Mouse (Mus musculus): Measurements from ENCODE around the gene Cdkl2. TPM values are rescaled to one million over a fixed set of nuclear protein-coding genes. Genes with fewer than 3 reads are reported as not detected.

Cdkl2 gene
- total and polyA plus RNA-seq, 2 experiments from 2014 or later, result 17.1 to 29.2 TPM

- H3K4me1 ChIP-seq (ENCODE audit: insufficient read depth, low read length), result no peaks in the 10 kb centered on the region
- no peak for DNase-seq (ENCODE audit: low spot score)
- no peak overlapping the region for H3K9ac ChIP-seq (replicated peaks; ENCODE audit: low read length)
- 0 out of 2 replicates have a peak, but pooled peaks cover 2% of the 10 kb centered on the region for H3K9me3 ChIP-seq (ENCODE audit: low read length)
- H3K4me3 ChIP-seq (ENCODE audit: low read length), result no peak overlapping the region
- H3K27me3 ChIP-seq (ENCODE audit: insufficient read depth, low read length), result no peaks in the 10 kb centered on the region
- no peaks in the 10 kb centered on the region for H3K36me3 ChIP-seq (ENCODE audit: insufficient read depth, low read length)
- WGBS, result 74% methylated on average over 2 of the region's 2 CpGs
- ATAC-seq, result no peak
- no peak overlapping the region for H3K27ac ChIP-seq
- TF ChIP-seq CTCF (IDR thresholded peaks at IDR 0.05; ENCODE audit: low read depth), result no peak
- H3K4me2 ChIP-seq (ENCODE audit: low read depth, low read length), result no peak overlapping the region
These were observed 42.9 kb downstream of the Cdkl2 start for GRCm38 (mm10) chr5:92000770-92001169.

GRCm38 (mm10) chr5:91994546-91994945 lies 49.1 kb downstream of the Cdkl2 start:
- H3K9ac ChIP-seq (replicated peaks; ENCODE audit: low read length), result no peak overlapping the region
- H3K27me3 ChIP-seq (ENCODE audit: insufficient read depth, low read length), result no peaks in the 10 kb centered on the region
- no peak for ATAC-seq
- H3K4me2 ChIP-seq (ENCODE audit: low read depth, low read length), result no peak overlapping the region
- no peaks in the 10 kb centered on the region for H3K36me3 ChIP-seq (ENCODE audit: insufficient read depth, low read length)
- no peaks in the 10 kb centered on the region for H3K4me1 ChIP-seq (ENCODE audit: insufficient read depth, low read length)
- TF ChIP-seq CTCF (IDR thresholded peaks at IDR 0.05; ENCODE audit: low read depth), result no peak
- no peak overlapping the region for H3K27ac ChIP-seq
- 0 out of 2 replicates have a peak, but pooled peaks cover 2% of the 10 kb centered on the region for H3K9me3 ChIP-seq (ENCODE audit: low read length)
- no peak for DNase-seq (ENCODE audit: low spot score)
- 63% methylated on average over 13 of the region's 13 CpGs for WGBS
- no peak overlapping the region for H3K4me3 ChIP-seq (ENCODE audit: low read length)

- no peaks in the 10 kb centered on the region for H3K27me3 ChIP-seq (ENCODE audit: insufficient read depth, low read length)
- H3K27ac ChIP-seq, result no peak overlapping the region
- ATAC-seq, result no peak
- 98% methylated on average over 2 of the region's 2 CpGs for WGBS
- no peak overlapping the region for H3K4me2 ChIP-seq (ENCODE audit: low read depth, low read length)
- no peaks in the 10 kb centered on the region for H3K9me3 ChIP-seq (ENCODE audit: low read length)
- H3K36me3 ChIP-seq (ENCODE audit: insufficient read depth, low read length), result no peaks in the 10 kb centered on the region
- no peak for DNase-seq (ENCODE audit: low spot score)
- TF ChIP-seq CTCF (IDR thresholded peaks at IDR 0.05; ENCODE audit: low read depth), result no peak
- H3K4me3 ChIP-seq (ENCODE audit: low read length), result no peak overlapping the region
- no peak overlapping the region for H3K9ac ChIP-seq (replicated peaks; ENCODE audit: low read length)
- H3K4me1 ChIP-seq (ENCODE audit: insufficient read depth, low read length), result no peaks in the 10 kb centered on the region
These were observed 50.6 kb downstream of the Cdkl2 start for GRCm38 (mm10) chr5:91993061-91993460.

GRCm38 (mm10) chr5:91991191-91991937 lies 52.3 kb downstream of the Cdkl2 start:
- ATAC-seq (no peak), DNase-seq (ENCODE audit: low spot score) (no peak)
- no peaks in the 10 kb centered on the region for H3K4me1 ChIP-seq (ENCODE audit: insufficient read depth, low read length)
- H3K9me3 ChIP-seq (ENCODE audit: low read length), result no peaks in the 10 kb centered on the region
- H3K9ac ChIP-seq (replicated peaks; ENCODE audit: low read length), result no peak overlapping the region
- H3K36me3 ChIP-seq (ENCODE audit: insufficient read depth, low read length), result no peaks in the 10 kb centered on the region
- 89% methylated on average over 6 of the region's 6 CpGs for WGBS
- no peak for TF ChIP-seq CTCF (IDR thresholded peaks at IDR 0.05; ENCODE audit: low read depth)
- no peak overlapping the region for H3K4me2 ChIP-seq (ENCODE audit: low read depth, low read length)
- no peak overlapping the region for H3K4me3 ChIP-seq (ENCODE audit: low read length)
- H3K27ac ChIP-seq, result no peak overlapping the region
- no peaks in the 10 kb centered on the region for H3K27me3 ChIP-seq (ENCODE audit: insufficient read depth, low read length)

- no peak overlapping the region for H3K4me3 ChIP-seq (ENCODE audit: low read length)
- no peaks in the 10 kb centered on the region for H3K4me1 ChIP-seq (ENCODE audit: insufficient read depth, low read length)
- ATAC-seq (no peak), DNase-seq (ENCODE audit: low spot score) (no peak)
- H3K36me3 ChIP-seq (ENCODE audit: insufficient read depth, low read length), result no peaks in the 10 kb centered on the region
- H3K9ac ChIP-seq (replicated peaks; ENCODE audit: low read length), result no peak overlapping the region
- no peak overlapping the region for H3K27ac ChIP-seq
- no peaks in the 10 kb centered on the region for H3K27me3 ChIP-seq (ENCODE audit: insufficient read depth, low read length)
- no peak overlapping the region for H3K4me2 ChIP-seq (ENCODE audit: low read depth, low read length)
- WGBS, result 67% methylated on average over 9 of the region's 9 CpGs
- no peaks in the 10 kb centered on the region for H3K9me3 ChIP-seq (ENCODE audit: low read length)
- no peak for TF ChIP-seq CTCF (IDR thresholded peaks at IDR 0.05; ENCODE audit: low read depth)
These were observed 54.4 kb downstream of the Cdkl2 start for GRCm38 (mm10) chr5:91989261-91989660.

- no peaks in the 10 kb centered on the region for H3K27me3 ChIP-seq (ENCODE audit: insufficient read depth, low read length)
- H3K27ac ChIP-seq, result no peak overlapping the region
- DNase-seq (ENCODE audit: low spot score) (no peak), ATAC-seq (no peak)
- TF ChIP-seq CTCF (IDR thresholded peaks at IDR 0.05; ENCODE audit: low read depth), result no peak
- no peaks in the 10 kb centered on the region for H3K4me1 ChIP-seq (ENCODE audit: insufficient read depth, low read length)
- no peaks in the 10 kb centered on the region for H3K36me3 ChIP-seq (ENCODE audit: insufficient read depth, low read length)
- no peak overlapping the region for H3K9ac ChIP-seq (replicated peaks; ENCODE audit: low read length)
- no peak overlapping the region for H3K4me3 ChIP-seq (ENCODE audit: low read length)
- H3K9me3 ChIP-seq (ENCODE audit: low read length), result no peaks in the 10 kb centered on the region
- 79% methylated on average over 2 of the region's 2 CpGs for WGBS
- H3K4me2 ChIP-seq (ENCODE audit: low read depth, low read length), result no peak overlapping the region
These were observed 55.9 kb downstream of the Cdkl2 start for GRCm38 (mm10) chr5:91987799-91988198.

GRCm38 (mm10) chr5:91987236-91987635 lies 56.4 kb downstream of the Cdkl2 start, which contains the start of gene Odaph:
Odaph (plus strand) TSS chr5:91987475.
- no peaks in the 10 kb centered on the region for H3K36me3 ChIP-seq (ENCODE audit: insufficient read depth, low read length)
- no peak within 1 kb of the TSS for H3K27ac ChIP-seq
- H3K4me1 ChIP-seq (ENCODE audit: insufficient read depth, low read length), result no peaks in the 10 kb centered on the region
- TF ChIP-seq CTCF (IDR thresholded peaks at IDR 0.05; ENCODE audit: low read depth), result no peak
- H3K9ac ChIP-seq (replicated peaks; ENCODE audit: low read length), result no peak within 1 kb of the TSS
- 67% methylated on average over 4 of the region's 4 CpGs for WGBS
- H3K4me2 ChIP-seq (ENCODE audit: low read depth, low read length), result no peak within 1 kb of the TSS
- H3K4me3 ChIP-seq (ENCODE audit: low read length), result no peak within 1 kb of the TSS
- DNase-seq (ENCODE audit: low spot score) (no peak), ATAC-seq (no peak)
- H3K27me3 ChIP-seq (ENCODE audit: insufficient read depth, low read length), result no peaks in the 10 kb centered on the region
- H3K9me3 ChIP-seq (ENCODE audit: low read length), result no peaks in the 10 kb centered on the region
